Mouse (Mus musculus): ENCODE results near the gene Ddx46. TPM values are rescaled to one million over a fixed set of nuclear protein-coding genes. Genes with fewer than 3 reads are reported as not detected.
A peak's percentile ranks its signal among the peaks of the same experiment; 100 is the strongest.
"Not testable (repeated sequence)": the region's sequence is repeated elsewhere in the genome, so short reads cannot be mapped to it uniquely, and the experiment has no call there.

The Ddx46 gene
- polyA plus RNA-seq, 1 experiment from 2014 or later: 25.4 TPM

DNA sequence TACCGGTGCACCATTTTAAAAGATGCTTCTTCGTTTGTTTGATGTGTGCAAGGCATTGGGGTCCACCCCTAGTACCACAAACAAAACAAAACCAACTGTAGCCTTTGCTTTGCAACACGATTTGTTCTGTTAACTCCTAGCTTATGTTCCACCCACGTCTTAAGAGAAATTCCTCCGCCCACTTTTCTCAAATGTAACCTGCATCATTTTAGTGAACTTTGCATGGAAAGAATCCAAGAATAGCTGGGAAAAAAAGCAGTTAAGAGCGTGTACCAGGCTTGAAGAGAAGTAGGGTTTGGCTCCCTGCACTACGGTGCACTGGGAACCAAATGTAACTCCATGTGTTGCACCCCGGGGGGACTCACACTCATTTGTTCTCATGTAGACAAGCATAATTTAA lies 59.3 kb downstream of the Ddx46 start:
- H3K4me2 ChIP-seq (ENCODE audit: low read length): peak overlapping the region; percentile 59
- no peak overlapping the region for H3K27ac ChIP-seq (ENCODE audit: low read depth, low read length)
- no peaks in the 10 kb centered on the region for H3K27me3 ChIP-seq (replicated peaks; ENCODE audit: control insufficient read depth, insufficient read depth, low read length)
- peak overlapping the region; percentile 98 for H3K4me3 ChIP-seq (ENCODE audit: low read depth, low read length)
- peaks cover 9% of the 10 kb centered on the region; the same call in 1 of the 2 replicates for H3K36me3 ChIP-seq (ENCODE audit: control insufficient read depth, insufficient read depth, low read length)
- H3K9ac ChIP-seq (ENCODE audit: low read length): peak overlapping the region; percentile 99
- peaks cover 15% of the 10 kb centered on the region for H3K4me1 ChIP-seq (ENCODE audit: control insufficient read depth, insufficient read depth, low read length)
- ATAC-seq (no peak), DNase-seq (ENCODE audit: low spot score) (no peak)
- WGBS: 17% methylated on average over 8 of the region's 8 CpGs
- H3K9me3 ChIP-seq (replicated peaks; ENCODE audit: control insufficient read depth, low read length): no peaks in the 10 kb centered on the region

GRCm38 (mm10) chr13:55695989-55696388 lies 61.2 kb downstream of the Ddx46 start:
- not testable (repeated sequence) for ATAC-seq; DNase-seq (ENCODE audit: low spot score); H3K4me2 ChIP-seq (ENCODE audit: low read length); H3K27me3 ChIP-seq (replicated peaks; ENCODE audit: control insufficient read depth, insufficient read depth, low read length); H3K4me3 ChIP-seq (ENCODE audit: low read depth, low read length); H3K27ac ChIP-seq (ENCODE audit: low read depth, low read length); H3K9ac ChIP-seq (ENCODE audit: low read length); H3K9me3 ChIP-seq (replicated peaks; ENCODE audit: control insufficient read depth, low read length)
- H3K4me1 ChIP-seq (ENCODE audit: control insufficient read depth, insufficient read depth, low read length): peaks cover 15% of the 10 kb centered on the region
- peaks cover 26% of the 10 kb centered on the region for H3K36me3 ChIP-seq (ENCODE audit: control insufficient read depth, insufficient read depth, low read length)
- WGBS: 100% methylated on average over 1 of the region's 3 CpGs

- Histone ChIP-seq H3K9me3 (replicated peaks; ENCODE audit: control insufficient read depth, low read length) (no peaks in the 10 kb centered on the region), H3K4me3 (ENCODE audit: low read depth, low read length) (no peak overlapping the region), H3K4me1 (ENCODE audit: control insufficient read depth, insufficient read depth, low read length) (no peaks in the 10 kb centered on the region), H3K27ac (ENCODE audit: low read depth, low read length) (no peak overlapping the region), H3K27me3 (replicated peaks; ENCODE audit: control insufficient read depth, insufficient read depth, low read length) (no peaks in the 10 kb centered on the region), H3K36me3 (ENCODE audit: control insufficient read depth, insufficient read depth, low read length) (peaks cover 48% of the 10 kb centered on the region), H3K9ac (ENCODE audit: low read length) (no peak overlapping the region), H3K4me2 (ENCODE audit: low read length) (no peak overlapping the region)
- DNase-seq (ENCODE audit: low spot score) (no peak), ATAC-seq (no peak)
- 92% methylated on average over 4 of the region's 4 CpGs for WGBS
These were observed 69.5 kb downstream of the Ddx46 start for GRCm38 (mm10) chr13:55704301-55704700.

DNA sequence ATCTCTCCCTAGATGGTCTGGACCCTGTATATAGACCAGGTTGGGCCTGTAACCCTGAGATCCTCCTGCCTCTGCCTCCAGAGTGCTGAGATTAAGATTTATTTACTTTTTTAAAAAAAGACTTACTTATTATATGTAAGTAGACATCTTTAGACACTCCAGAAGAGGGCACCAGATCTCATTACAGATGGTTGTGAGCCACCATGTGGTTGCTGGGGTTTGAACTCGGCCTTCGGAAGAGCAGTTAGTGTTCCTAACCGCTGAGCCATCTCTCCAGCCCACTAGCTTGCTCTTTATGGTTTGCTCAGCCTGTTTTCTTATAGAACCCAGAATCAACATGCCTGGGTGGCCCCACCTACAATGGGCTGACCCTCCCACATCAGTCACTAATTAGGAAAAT lies 78.0 kb downstream of the Ddx46 start:
- ATAC-seq (no peak), DNase-seq (ENCODE audit: low spot score) (no peak)
- H3K27ac ChIP-seq (ENCODE audit: low read depth, low read length): no peak overlapping the region
- no peaks in the 10 kb centered on the region for H3K9me3 ChIP-seq (replicated peaks; ENCODE audit: control insufficient read depth, low read length)
- H3K9ac ChIP-seq (ENCODE audit: low read length): no peak overlapping the region
- H3K27me3 ChIP-seq (replicated peaks; ENCODE audit: control insufficient read depth, insufficient read depth, low read length): no peaks in the 10 kb centered on the region
- no peak overlapping the region for H3K4me3 ChIP-seq (ENCODE audit: low read depth, low read length)
- WGBS: 91% methylated on average over 3 of the region's 3 CpGs
- peaks cover under 1% of the 10 kb centered on the region; the same call in 1 of the 2 replicates for H3K36me3 ChIP-seq (ENCODE audit: control insufficient read depth, insufficient read depth, low read length)
- peaks cover 9% of the 10 kb centered on the region; the same call in 1 of the 2 replicates for H3K4me1 ChIP-seq (ENCODE audit: control insufficient read depth, insufficient read depth, low read length)
- no peak overlapping the region for H3K4me2 ChIP-seq (ENCODE audit: low read length)

DNA sequence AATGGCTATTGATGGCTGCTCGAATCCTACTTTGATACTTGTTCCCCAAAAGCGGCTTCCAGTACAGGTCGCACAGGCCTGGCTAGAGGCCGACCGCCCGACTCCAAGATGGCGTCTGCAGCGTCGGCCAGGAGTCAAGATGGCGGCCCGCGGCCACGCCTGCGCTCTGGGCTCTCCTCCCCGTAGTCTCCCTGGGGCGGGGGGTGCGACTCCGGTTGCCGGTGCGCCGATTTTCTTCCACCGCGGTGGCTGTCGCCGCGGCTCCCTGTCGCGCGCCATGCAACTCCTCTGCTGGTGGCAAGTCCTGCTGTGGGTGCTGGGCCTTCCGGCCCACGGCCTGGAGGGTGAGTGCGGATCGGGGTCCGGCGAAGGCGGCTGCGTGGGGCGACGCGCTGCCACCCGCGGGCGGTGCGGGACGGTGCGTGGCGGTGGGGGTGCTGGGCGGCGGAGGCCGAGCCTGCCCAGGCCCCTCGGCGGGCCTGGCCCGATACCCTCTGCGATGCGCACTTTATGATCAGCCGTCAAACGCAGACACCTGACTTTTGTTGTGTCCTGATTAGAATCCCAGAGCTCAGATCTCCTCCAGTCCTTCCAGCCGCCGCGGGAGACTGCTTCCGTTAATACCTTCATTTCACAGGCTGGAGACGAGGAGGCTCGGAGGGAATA lies 79.8 kb downstream of the Ddx46 start, which contains the start of gene Txndc15:
Gene Txndc15, plus strand, starts transcription at position 150 of the 666 bp plus-strand sequence.
- peak; percentile 95 for ATAC-seq
- Histone ChIP-seq H3K9me3 (replicated peaks; ENCODE audit: control insufficient read depth, low read length) (no peaks in the 10 kb centered on the region), H3K27me3 (replicated peaks; ENCODE audit: control insufficient read depth, insufficient read depth, low read length) (no peaks in the 10 kb centered on the region)

GRCm38 (mm10) chr13:55715167-55715512 lies 80.3 kb downstream of the Ddx46 start:
- Histone ChIP-seq H3K4me1 (ENCODE audit: control insufficient read depth, insufficient read depth, low read length) (peaks cover 9% of the 10 kb centered on the region; the same call in 1 of the 2 replicates), H3K4me3 (ENCODE audit: low read depth, low read length) (peak overlapping the region; percentile 91), H3K27ac (ENCODE audit: low read depth, low read length) (peak overlapping the region; percentile 94), H3K27me3 (replicated peaks; ENCODE audit: control insufficient read depth, insufficient read depth, low read length) (no peaks in the 10 kb centered on the region), H3K4me2 (ENCODE audit: low read length) (peak overlapping the region; percentile 51), H3K36me3 (ENCODE audit: control insufficient read depth, insufficient read depth, low read length) (peaks cover 22% of the 10 kb centered on the region), H3K9me3 (replicated peaks; ENCODE audit: control insufficient read depth, low read length) (no peaks in the 10 kb centered on the region), H3K9ac (ENCODE audit: low read length) (peak overlapping the region; percentile 96)
- DNase-seq (ENCODE audit: low spot score) (no peak), ATAC-seq (no peak; the same call in none of the 2 replicates)
- 3% methylated on average over 5 of the region's 5 CpGs for WGBS

More for the DNA sequence above, 79.8 kb downstream of the Ddx46 start, which contains the start of gene Txndc15:
- WGBS: under 1% methylated on average over 63 of the region's 63 CpGs
- peaks cover 9% of the 10 kb centered on the region; the same call in 1 of the 2 replicates for H3K4me1 ChIP-seq (ENCODE audit: control insufficient read depth, insufficient read depth, low read length)
- peak; percentile 93 for DNase-seq (ENCODE audit: low spot score)
- peak within 1 kb of the TSS; percentile 91 for H3K4me3 ChIP-seq (ENCODE audit: low read depth, low read length)
- H3K4me2 ChIP-seq (ENCODE audit: low read length): peak within 1 kb of the TSS; percentile 51
- H3K9ac ChIP-seq (ENCODE audit: low read length): peak within 1 kb of the TSS; percentile 96
- peak within 1 kb of the TSS; percentile 94 for H3K27ac ChIP-seq (ENCODE audit: low read depth, low read length)
- H3K36me3 ChIP-seq (ENCODE audit: control insufficient read depth, insufficient read depth, low read length): peaks cover 16% of the 10 kb centered on the region

DNA sequence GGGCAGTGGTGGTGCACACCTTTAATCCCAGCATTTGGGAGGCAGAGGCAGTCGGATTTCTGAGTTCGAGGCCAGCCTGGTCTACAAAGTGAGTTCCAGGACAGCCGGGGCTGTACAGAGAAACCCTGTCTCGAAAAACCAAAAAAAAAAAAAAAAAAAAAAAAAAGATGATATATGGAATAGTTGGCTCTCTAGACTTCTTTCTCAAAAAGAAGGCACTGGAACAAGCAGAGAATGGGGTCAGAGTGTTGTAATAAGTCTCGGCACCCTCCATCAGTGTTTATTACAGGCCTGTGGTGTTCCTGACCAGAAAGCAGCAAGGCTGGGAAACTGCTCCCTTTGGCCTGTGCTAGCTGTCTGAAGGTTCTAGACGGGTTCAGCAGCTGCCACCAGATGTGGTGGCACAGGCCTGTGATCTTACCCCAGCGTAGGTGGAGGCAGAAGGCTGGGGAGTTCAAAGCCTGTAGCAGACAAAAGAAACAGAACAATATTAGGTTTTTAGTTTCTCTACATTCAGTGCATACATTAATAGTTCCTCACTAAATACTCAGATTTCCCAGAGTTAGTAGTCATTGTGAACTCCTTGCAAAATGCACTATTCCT lies 81.2 kb downstream of the Ddx46 start:
- 89% methylated on average over 7 of the region's 7 CpGs for WGBS
- H3K4me2 ChIP-seq (ENCODE audit: low read length): peak overlapping the region; percentile 51; the same call in 1 of the 2 replicates
- H3K4me1 ChIP-seq (ENCODE audit: control insufficient read depth, insufficient read depth, low read length): peaks cover 9% of the 10 kb centered on the region; the same call in 1 of the 2 replicates
- no peak overlapping the region for H3K27ac ChIP-seq (ENCODE audit: low read depth, low read length)
- H3K36me3 ChIP-seq (ENCODE audit: control insufficient read depth, insufficient read depth, low read length): peaks cover 23% of the 10 kb centered on the region
- H3K9me3 ChIP-seq (replicated peaks; ENCODE audit: control insufficient read depth, low read length): no peaks in the 10 kb centered on the region
- peak overlapping the region; percentile 91; the same call in 1 of the 2 replicates for H3K4me3 ChIP-seq (ENCODE audit: low read depth, low read length)
- H3K27me3 ChIP-seq (replicated peaks; ENCODE audit: control insufficient read depth, insufficient read depth, low read length): no peaks in the 10 kb centered on the region
- DNase-seq (ENCODE audit: low spot score): no peak
- H3K9ac ChIP-seq (ENCODE audit: low read length): no peak overlapping the region; the same call in 1 of the 2 replicates
- no peak for ATAC-seq

GRCm38 (mm10) chr13:55721516-55721915 lies 86.7 kb downstream of the Ddx46 start:
- DNase-seq (ENCODE audit: low spot score) (no peak), ATAC-seq (no peak)
- Histone ChIP-seq H3K27me3 (replicated peaks; ENCODE audit: control insufficient read depth, insufficient read depth, low read length) (no peaks in the 10 kb centered on the region), H3K9ac (ENCODE audit: low read length) (no peak overlapping the region), H3K4me3 (ENCODE audit: low read depth, low read length) (no peak overlapping the region), H3K36me3 (ENCODE audit: control insufficient read depth, insufficient read depth, low read length) (peaks cover 72% of the 10 kb centered on the region), H3K4me1 (ENCODE audit: control insufficient read depth, insufficient read depth, low read length) (no peaks in the 10 kb centered on the region), H3K9me3 (replicated peaks; ENCODE audit: control insufficient read depth, low read length) (no peaks in the 10 kb centered on the region), H3K4me2 (ENCODE audit: low read length) (no peak overlapping the region), H3K27ac (ENCODE audit: low read depth, low read length) (no peak overlapping the region)
- 78% methylated on average over 8 of the region's 8 CpGs for WGBS

- H3K36me3 ChIP-seq (ENCODE audit: control insufficient read depth, insufficient read depth, low read length): peaks cover 72% of the 10 kb centered on the region
- H3K4me2 ChIP-seq (ENCODE audit: low read length): no peak overlapping the region
- no peak overlapping the region for H3K9ac ChIP-seq (ENCODE audit: low read length)
- ATAC-seq: no peak
- H3K27ac ChIP-seq (ENCODE audit: low read depth, low read length): no peak overlapping the region
- DNase-seq (ENCODE audit: low spot score): no peak
- H3K4me1 ChIP-seq (ENCODE audit: control insufficient read depth, insufficient read depth, low read length): no peaks in the 10 kb centered on the region
- H3K27me3 ChIP-seq (replicated peaks; ENCODE audit: control insufficient read depth, insufficient read depth, low read length): no peaks in the 10 kb centered on the region
- H3K9me3 ChIP-seq (replicated peaks; ENCODE audit: control insufficient read depth, low read length): no peaks in the 10 kb centered on the region
- 92% methylated on average over 2 of the region's 2 CpGs for WGBS
- H3K4me3 ChIP-seq (ENCODE audit: low read depth, low read length): no peak overlapping the region
These were observed 87.2 kb downstream of the Ddx46 start for GRCm38 (mm10) chr13:55721995-55722394.
